In the genomic region with DNA sequence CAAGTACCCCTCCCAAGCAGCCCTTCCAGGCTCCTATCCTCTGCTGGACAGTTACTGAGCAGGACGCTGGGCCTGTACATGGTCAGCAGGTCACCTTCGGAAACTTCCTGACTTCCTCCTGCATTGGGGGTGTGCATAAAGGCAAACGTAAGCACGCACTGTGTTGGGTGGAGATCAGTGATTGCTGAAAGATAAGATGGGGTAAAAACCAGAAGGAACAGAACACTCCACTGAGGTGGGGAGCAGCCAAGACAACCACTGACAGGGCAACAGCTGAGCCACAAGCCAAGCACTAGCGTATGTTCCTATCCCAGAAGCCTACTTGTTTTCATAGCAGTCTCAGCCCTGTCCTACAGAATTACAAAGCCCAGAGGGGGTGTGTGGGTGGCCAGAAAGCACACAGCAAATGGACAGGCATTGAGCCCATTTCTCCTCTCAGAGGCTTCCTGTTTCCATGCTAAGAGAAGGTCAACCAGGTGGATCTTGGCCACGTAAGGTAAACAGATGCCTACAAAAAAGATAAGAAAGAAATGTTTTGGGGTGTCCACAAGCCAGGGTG, we compare ENCODE assay signal across 26 mouse cellular contexts. TPM values are rescaled to one million over a fixed set of nuclear protein-coding genes. Genes with fewer than 3 reads are reported as not detected.
DNase-seq lines count a peak whose midpoint lies in the region; ATAC-seq lines count a peak whose summit lies in the region.
"Had no signal": no experiment of that assay in that cellular context is flagged by ENCODE, and none has a peak within 500 bp of the region (broad histone marks: within the 10 kb centered on the region; RNA-seq: fewer than 3 reads in every experiment).

No protein-coding gene starts in this region.

- no peak overlapping the region for H3K4me3 ChIP-seq in liver, embryonic 12.5 days
- no peak overlapping the region for H3K4me3 ChIP-seq in liver, embryonic 11.5 days (ENCODE audit: low read depth, low read length)
- no peak overlapping the region for H3K4me3 ChIP-seq in midbrain, embryonic 13.5 days (replicated peaks)
- H3K4me3 ChIP-seq: gastrocnemius, adult 2 months; heart, embryonic 15.5 days; hindbrain, embryonic 15.5 days; limb, embryonic 10.5 days; neural tube, embryonic 15.5 days; stomach, embryonic 15.5 days had no signal

- no peaks in the 10 kb centered on the region for H3K36me3 ChIP-seq in liver, embryonic 12.5 days
- no peaks in the 10 kb centered on the region for H3K36me3 ChIP-seq in liver, embryonic 11.5 days (ENCODE audit: control insufficient read depth, insufficient read depth, low read length)
- H3K36me3 ChIP-seq in midbrain, embryonic 13.5 days = no peaks in the 10 kb centered on the region
- H3K36me3 ChIP-seq: heart, embryonic 15.5 days; hindbrain, embryonic 15.5 days; limb, embryonic 10.5 days; neural tube, embryonic 15.5 days; stomach, embryonic 15.5 days had no signal

- H3K27ac ChIP-seq in liver, embryonic 12.5 days = no peak overlapping the region; the same call in 1 of the 2 replicates
- no peak overlapping the region for H3K27ac ChIP-seq in liver, embryonic 11.5 days (ENCODE audit: low read depth, low read length)
- H3K27ac ChIP-seq in midbrain, embryonic 13.5 days = no peak overlapping the region
- H3K27ac ChIP-seq: gastrocnemius, adult 2 months; heart, embryonic 15.5 days; hindbrain, embryonic 15.5 days; kidney, postnatal 0 days; limb, embryonic 10.5 days; neural tube, embryonic 15.5 days; stomach, embryonic 15.5 days had no signal

- no peak for ATAC-seq in liver, embryonic 12.5 days
- no peak for ATAC-seq in liver, embryonic 11.5 days (replicated peaks; ENCODE audit: low FRiP score)
- ATAC-seq in midbrain, embryonic 13.5 days = no peak
- ATAC-seq: forebrain, embryonic 14.5 days had no signal

- WGBS in liver, embryonic 12.5 days (ENCODE audit: insufficient replicate concordance) = 50% methylated on average over 6 of the region's 6 CpGs
- 58% methylated on average over 6 of the region's 6 CpGs for WGBS in liver, embryonic 11.5 days
- 94% methylated on average over 6 of the region's 6 CpGs for WGBS in midbrain, embryonic 13.5 days

- H3K4me1 ChIP-seq in liver, embryonic 12.5 days = peaks cover 72% of the 10 kb centered on the region
- peaks cover 22% of the 10 kb centered on the region for H3K4me1 ChIP-seq in liver, embryonic 11.5 days (replicated peaks; ENCODE audit: control insufficient read depth, insufficient read depth, low read length)
- H3K4me1 ChIP-seq in midbrain, embryonic 13.5 days (replicated peaks) = peaks cover 24% of the 10 kb centered on the region

- no peak overlapping the region for H3K4me2 ChIP-seq in liver, embryonic 12.5 days
- H3K4me2 ChIP-seq in liver, embryonic 11.5 days = no peak overlapping the region
- H3K4me2 ChIP-seq in midbrain, embryonic 13.5 days (replicated peaks) = no peak overlapping the region
- H3K4me2 ChIP-seq: heart, embryonic 15.5 days; hindbrain, embryonic 15.5 days; midbrain, embryonic 11.5 days; neural tube, embryonic 15.5 days; stomach, embryonic 15.5 days had no signal

- peaks cover 47% of the 10 kb centered on the region for H3K27me3 ChIP-seq in liver, embryonic 12.5 days (replicated peaks)
- H3K27me3 ChIP-seq in liver, embryonic 11.5 days (replicated peaks; ENCODE audit: control insufficient read depth, insufficient read depth, low read length) = peaks cover 11% of the 10 kb centered on the region
- H3K27me3 ChIP-seq in midbrain, embryonic 13.5 days = no peaks in the 10 kb centered on the region
- H3K27me3 ChIP-seq: hindbrain, embryonic 15.5 days; neural tube, embryonic 15.5 days; stomach, embryonic 15.5 days had no signal

- DNase-seq in cerebellum, adult 9-10 months = peak; percentile 29
- DNase-seq in cerebellum, postnatal 4 days (ENCODE audit: low spot score in 2 of 2) = no peak
- no peak for DNase-seq in liver, embryonic 11.5 days (ENCODE audit: low spot score)
- peak; percentile 16 for DNase-seq in fat pad, adult 2 months (ENCODE audit: extremely low read depth, low read depth, low spot score)
- DNase-seq in adrenal gland, postnatal 4 days (ENCODE audit: low spot score in 2 of 2) = no peak
- DNase-seq: adrenal gland, postnatal 10 days; B cell, adult 2 months; gastrocnemius, adult 2 months; thymus, postnatal 25 days had no signal

- H3K9me3 ChIP-seq in liver, embryonic 12.5 days (replicated peaks) = no peaks in the 10 kb centered on the region
- H3K9me3 ChIP-seq in liver, embryonic 11.5 days (ENCODE audit: control insufficient read depth, low read length) = no peaks in the 10 kb centered on the region
- H3K9me3 ChIP-seq in midbrain, embryonic 13.5 days = 0 out of 2 replicates have a peak, but pooled peaks cover 2% of the 10 kb centered on the region
- H3K9me3 ChIP-seq: heart, embryonic 15.5 days; hindbrain, embryonic 15.5 days; limb, embryonic 10.5 days; neural tube, embryonic 15.5 days; stomach, embryonic 15.5 days had no signal

- peak overlapping the region; percentile 46; the same call in 1 of the 2 replicates for H3K9ac ChIP-seq in liver, embryonic 12.5 days
- H3K9ac ChIP-seq in liver, embryonic 11.5 days (ENCODE audit: low read depth, low read length) = no peak overlapping the region
- H3K9ac ChIP-seq in midbrain, embryonic 13.5 days (replicated peaks) = no peak overlapping the region
- H3K9ac ChIP-seq: heart, embryonic 15.5 days; hindbrain, embryonic 15.5 days; neural tube, embryonic 15.5 days; stomach, embryonic 15.5 days had no signal

RNA-seq across cellular contexts. Expression of a gene that starts 12.1 kb away (rescaled TPM):
- polyA plus RNA-seq in liver, embryonic 12.5 days (2016; fragmentation: Nextera tagmentation; extraction: Ambion mirVana) = 6.0 and 8.5 TPM in 2 replicates
- 4.1 and 5.6 TPM in 2 replicates for polyA plus RNA-seq in liver, embryonic 11.5 days (2014; fragmentation: Nextera tagmentation; extraction: Ambion mirVana)
- 1 to 10 TPM in 1 of 2 experiments, under 1 TPM in 1; 0.84 to 2.4 TPM for total RNA-seq in adrenal gland, postnatal 4 days (2021)
- not detected in 2 replicates for polyA plus RNA-seq in midbrain, embryonic 13.5 days (2015; fragmentation: Nextera tagmentation; extraction: Ambion mirVana)
- total RNA-seq: CH12.LX; gastrocnemius, adult 2 months; layer of hippocampus, adult 18-20 months; liver, adult 2 months had no signal
- polyA plus RNA-seq: cerebellum, adult 2 months; forebrain, embryonic 14.5 days; frontal cortex, adult 2 months; gonadal fat pad, adult 2 months; hindbrain, embryonic 15.5 days; kidney, adult 2 months; kidney, postnatal 0 days; liver, adult 2 months; neural tube, embryonic 15.5 days had no signal

Comparison
In these comparisons a context has a peak if more than half of its experiments do, and no peak if none do; other contexts are left out.
1. DNase-seq: peak in cerebellum, adult 9-10 months (single experiment) and fat pad, adult 2 months (single experiment); none in cerebellum, postnatal 4 days (0 of 2), liver, embryonic 11.5 days (single experiment) and adrenal gland, postnatal 4 days (0 of 2).